In genomic region chr13:97768046-97768682, GRCm38 (mm10) we compare ENCODE assay signal across 21 mouse cellular contexts. TPM values are rescaled to one million over a fixed set of nuclear protein-coding genes. Genes with fewer than 3 reads are reported as not detected.
DNase-seq lines count a peak whose midpoint lies in the region; ATAC-seq and TF ChIP-seq lines count a peak whose summit lies in the region.
"Had no signal": no experiment of that assay in that cellular context is flagged by ENCODE, and none has a peak within 500 bp of the region (broad histone marks: within the 10 kb centered on the region; RNA-seq: fewer than 3 reads in every experiment).

No protein-coding gene starts in this region.

- no peaks in the 10 kb centered on the region for H3K36me3 ChIP-seq in forebrain, embryonic 10.5 days (replicated peaks)
- H3K36me3 ChIP-seq in forebrain, embryonic 15.5 days = no peaks in the 10 kb centered on the region
- H3K36me3 ChIP-seq in intestine, embryonic 16.5 days (ENCODE audit: control insufficient read depth, insufficient read depth, low read length) = no peaks in the 10 kb centered on the region
- no peaks in the 10 kb centered on the region for H3K36me3 ChIP-seq in intestine, postnatal 0 days (ENCODE audit: control insufficient read depth, insufficient read depth)
- H3K36me3 ChIP-seq in neural tube, embryonic 15.5 days = no peaks in the 10 kb centered on the region
- H3K36me3 ChIP-seq: embryonic facial prominence, embryonic 13.5 days; G1E; limb, embryonic 13.5 days; neural tube, embryonic 12.5 days had no signal

- TF ChIP-seq CTCF in intestine, postnatal 0 days (IDR thresholded peaks at IDR 0.05; ENCODE audit: low read depth) = no peak

- ATAC-seq in forebrain, embryonic 15.5 days (replicated peaks) = no peak
- no peak for ATAC-seq in intestine, embryonic 16.5 days
- no peak for ATAC-seq in intestine, postnatal 0 days
- ATAC-seq in neural tube, embryonic 15.5 days (ENCODE audit: low FRiP score) = 0 out of 2 replicates have a peak, but pooled peaks have one; percentile 28
- ATAC-seq: CD4-positive, CD25-positive, alpha-beta regulatory T cell, adult 4 months had no signal

- peaks cover 3% of the 10 kb centered on the region; the same call in 1 of the 2 replicates for H3K9me3 ChIP-seq in forebrain, embryonic 10.5 days
- no peaks in the 10 kb centered on the region for H3K9me3 ChIP-seq in forebrain, embryonic 15.5 days
- no peaks in the 10 kb centered on the region for H3K9me3 ChIP-seq in intestine, embryonic 16.5 days (ENCODE audit: control insufficient read depth, low read length)
- H3K9me3 ChIP-seq in intestine, postnatal 0 days (ENCODE audit: control insufficient read depth) = no peaks in the 10 kb centered on the region
- H3K9me3 ChIP-seq in neural tube, embryonic 15.5 days (replicated peaks) = peaks cover 5% of the 10 kb centered on the region
- H3K9me3 ChIP-seq: embryonic facial prominence, embryonic 13.5 days; neural tube, embryonic 12.5 days had no signal

- no peak overlapping the region for H3K4me3 ChIP-seq in forebrain, embryonic 10.5 days
- H3K4me3 ChIP-seq in forebrain, embryonic 15.5 days = no peak overlapping the region
- no peak overlapping the region for H3K4me3 ChIP-seq in intestine, embryonic 16.5 days (ENCODE audit: low read length)
- no peak overlapping the region for H3K4me3 ChIP-seq in intestine, postnatal 0 days (ENCODE audit: low read depth, low read length)
- no peak overlapping the region for H3K4me3 ChIP-seq in neural tube, embryonic 15.5 days (replicated peaks)
- H3K4me3 ChIP-seq: embryonic facial prominence, embryonic 13.5 days; gastrocnemius, adult 2 months; limb, embryonic 13.5 days; neural tube, embryonic 12.5 days had no signal

- H3K4me2 ChIP-seq in forebrain, embryonic 15.5 days (replicated peaks) = no peak overlapping the region
- no peak overlapping the region for H3K4me2 ChIP-seq in intestine, embryonic 16.5 days (ENCODE audit: low read depth, low read length)
- no peak overlapping the region for H3K4me2 ChIP-seq in intestine, postnatal 0 days (replicated peaks; ENCODE audit: low read depth)
- H3K4me2 ChIP-seq in neural tube, embryonic 15.5 days = no peak overlapping the region
- H3K4me2 ChIP-seq: embryonic facial prominence, embryonic 13.5 days; limb, embryonic 13.5 days; neural tube, embryonic 12.5 days had no signal

- H3K4me1 ChIP-seq in forebrain, embryonic 10.5 days = peaks cover 18% of the 10 kb centered on the region
- H3K4me1 ChIP-seq in forebrain, embryonic 15.5 days = peaks cover 18% of the 10 kb centered on the region
- H3K4me1 ChIP-seq in intestine, embryonic 16.5 days (ENCODE audit: control insufficient read depth, insufficient read depth, low read length) = peaks cover 17% of the 10 kb centered on the region; the same call in 1 of the 2 replicates
- H3K4me1 ChIP-seq in intestine, postnatal 0 days (replicated peaks; ENCODE audit: control insufficient read depth, insufficient read depth, low read length) = no peaks in the 10 kb centered on the region
- peaks cover 10% of the 10 kb centered on the region for H3K4me1 ChIP-seq in neural tube, embryonic 15.5 days

- H3K27ac ChIP-seq in forebrain, embryonic 10.5 days = 0 out of 2 replicates have a peak overlapping the region, but pooled peaks have one; percentile 30
- no peak overlapping the region; the same call in 1 of the 2 replicates for H3K27ac ChIP-seq in forebrain, embryonic 15.5 days (replicated peaks)
- peak overlapping the region; percentile 23; the same call in 1 of the 2 replicates for H3K27ac ChIP-seq in intestine, embryonic 16.5 days (ENCODE audit: low read length)
- no peak overlapping the region for H3K27ac ChIP-seq in intestine, postnatal 0 days (ENCODE audit: low read depth, low read length)
- H3K27ac ChIP-seq in neural tube, embryonic 15.5 days (replicated peaks) = no peak overlapping the region; the same call in 1 of the 2 replicates
- H3K27ac ChIP-seq: embryonic facial prominence, embryonic 13.5 days; gastrocnemius, adult 2 months; limb, embryonic 13.5 days; neural tube, embryonic 12.5 days had no signal

- no peaks in the 10 kb centered on the region for H3K27me3 ChIP-seq in forebrain, embryonic 10.5 days (ENCODE audit: poor library complexity, severe bottlenecking)
- H3K27me3 ChIP-seq in forebrain, embryonic 15.5 days = no peaks in the 10 kb centered on the region
- no peaks in the 10 kb centered on the region for H3K27me3 ChIP-seq in intestine, embryonic 16.5 days (replicated peaks; ENCODE audit: control insufficient read depth, insufficient read depth, low read length)
- no peaks in the 10 kb centered on the region for H3K27me3 ChIP-seq in intestine, postnatal 0 days (replicated peaks; ENCODE audit: control insufficient read depth, insufficient read depth, low read length)
- no peaks in the 10 kb centered on the region for H3K27me3 ChIP-seq in neural tube, embryonic 15.5 days (replicated peaks)
- H3K27me3 ChIP-seq: embryonic facial prominence, embryonic 13.5 days; limb, embryonic 13.5 days; neural tube, embryonic 12.5 days had no signal

- intact Hi-C loops in left cerebral cortex, postnatal 14 days (cut with DNase I) = no loop called here

- no peak for DNase-seq in forebrain, embryonic 10.5 days (ENCODE audit: extremely low spot score, low spot score)
- DNase-seq in left cerebral cortex, postnatal 14 days (ENCODE audit: low spot score in 2 of 2) = peak; percentile 33 to 35
- no peak for DNase-seq in left cerebral cortex, adult 11 months (ENCODE audit: low spot score)
- DNase-seq in neural tube, embryonic 10.5 days (ENCODE audit: extremely low spot score, low spot score) = no peak
- DNase-seq: cerebellum, adult 9-11 months; gastrocnemius, adult 2 months; heart, adult 18-20 months; kidney, postnatal 25 days; lung, postnatal 36 days; spleen, adult 18-20 months; thymus, postnatal 36 days had no signal

- H3K9ac ChIP-seq in forebrain, embryonic 15.5 days (replicated peaks) = no peak overlapping the region
- H3K9ac ChIP-seq in intestine, embryonic 16.5 days (ENCODE audit: low read depth, low read length) = no peak overlapping the region
- no peak overlapping the region for H3K9ac ChIP-seq in intestine, postnatal 0 days (ENCODE audit: low read depth, low read length)
- no peak overlapping the region for H3K9ac ChIP-seq in neural tube, embryonic 15.5 days (replicated peaks)
- H3K9ac ChIP-seq: embryonic facial prominence, embryonic 13.5 days; limb, embryonic 13.5 days; liver, embryonic 14.5 days; neural tube, embryonic 12.5 days had no signal

- 90% methylated on average over 7 of the region's 7 CpGs for whole genome bisulfite sequencing in forebrain, embryonic 10.5 days
- WGBS in forebrain, embryonic 15.5 days = 62% methylated on average over 7 of the region's 7 CpGs
- WGBS in intestine, embryonic 16.5 days = 60% methylated on average over 7 of the region's 7 CpGs
- 71% methylated on average over 7 of the region's 7 CpGs for WGBS in intestine, postnatal 0 days
- WGBS in neural tube, embryonic 15.5 days = 53% methylated on average over 7 of the region's 7 CpGs

RNA-seq across cellular contexts. Expression of gene Gm10260, which starts 7.7 kb away (rescaled TPM):
- 5.5 and 6.2 TPM in 2 replicates for polyA plus RNA-seq in forebrain, embryonic 10.5 days (2016; fragmentation: Nextera tagmentation; extraction: Ambion mirVana)
- 0.59 and 4.8 TPM in 2 replicates for polyA plus RNA-seq in forebrain, embryonic 15.5 days (2015; fragmentation: Nextera tagmentation; extraction: Ambion mirVana)
- 4.0 and 5.2 TPM in 2 replicates for polyA plus RNA-seq in intestine, embryonic 16.5 days (2015; fragmentation: Nextera tagmentation; extraction: Ambion mirVana)
- 2.3 and 4.3 TPM in 2 replicates for polyA plus RNA-seq in intestine, postnatal 0 days (2015; fragmentation: Nextera tagmentation; extraction: Ambion mirVana)
- total RNA-seq in left cerebral cortex, postnatal 14 days (2021) = 10 to 100 TPM; 86.2 to 87.9 TPM
- 2.4 and 4.2 TPM in 2 replicates for polyA plus RNA-seq in neural tube, embryonic 15.5 days (2015; fragmentation: Nextera tagmentation; extraction: Ambion mirVana)

Comparison
In these comparisons a context has a peak if more than half of its experiments do, and no peak if none do; other contexts are left out.
1. DNase-seq: peak in left cerebral cortex, postnatal 14 days (2 of 2); none in forebrain, embryonic 10.5 days (single experiment), left cerebral cortex, adult 11 months (single experiment) and neural tube, embryonic 10.5 days (single experiment).
2. H3K27ac ChIP-seq: peak in forebrain, embryonic 10.5 days (single experiment) and intestine, embryonic 16.5 days (single experiment); none in forebrain, embryonic 15.5 days (single experiment), intestine, postnatal 0 days (single experiment) and neural tube, embryonic 15.5 days (single experiment).